Mouse (Mus musculus) brain, embryonic 14.5 days (tissue): ENCODE data around the gene Olfm1.

Experiments
- CTCF ChIP-seq: fragments of 200-500 bp; IDR thresholded peaks from 2 replicates; pipeline ENCODE4 v1.5.1; 2012; ENCODE audit warnings: inconsistent platforms, mild to moderate bottlenecking, moderate library complexity, borderline replicate concordance; ENCODE audit not compliant: insufficient read depth, insufficient read length; ENCODE audit errors: extremely low read depth
- POLR2A ChIP-seq: fragments of 200-500 bp; IDR thresholded peaks from 2 replicates; pipeline ENCODE4 v1.6.1; 2012; ENCODE audit warnings: mild to moderate bottlenecking, inconsistent platforms, borderline replicate concordance; ENCODE audit not compliant: poor library complexity, insufficient read depth, insufficient read length, severe bottlenecking; ENCODE audit errors: extremely low read depth

DNA sequence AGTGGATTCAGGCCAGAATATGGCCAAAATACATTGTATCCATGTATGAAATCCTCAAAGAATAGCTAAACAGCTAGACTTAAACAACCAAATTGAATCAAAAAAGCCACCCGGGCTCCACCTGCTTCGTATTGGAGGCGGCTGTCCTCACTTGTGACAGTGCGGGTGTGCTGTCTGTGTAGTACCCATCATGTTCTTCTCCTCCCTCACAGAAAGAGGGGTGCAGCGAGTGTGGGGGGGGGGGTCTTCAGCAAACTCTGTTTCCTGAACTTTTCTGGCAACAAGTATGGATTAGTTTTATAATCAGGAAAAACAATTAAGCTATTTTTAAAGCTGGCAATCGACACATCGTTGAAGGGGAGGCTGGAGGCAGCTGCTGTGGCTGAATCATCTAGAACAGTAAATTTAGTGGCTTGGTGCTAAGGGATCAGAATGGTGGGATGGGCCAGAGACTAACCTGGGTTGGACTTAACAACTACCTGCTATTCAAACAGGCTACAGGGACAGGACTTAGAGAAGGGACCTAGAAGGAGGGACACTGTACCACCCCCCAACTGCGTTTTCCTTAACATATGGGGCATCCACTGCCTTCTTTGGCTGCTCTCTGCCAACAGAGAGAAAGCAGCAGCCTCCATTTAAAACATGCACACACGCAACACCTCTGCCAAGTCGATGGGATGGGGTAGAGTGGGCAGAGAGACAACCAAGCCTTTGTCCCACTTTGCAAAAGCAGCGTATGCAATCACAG, 79.6 kb downstream of the Olfm1 start:
- TF ChIP-seq POLR2A (no peak), CTCF (no peak)
